ENCODE assay signal across 31 mouse cellular contexts in genomic region chr6:30499049-30499448, GRCm38 (mm10). TPM values are rescaled to one million over a fixed set of nuclear protein-coding genes. Genes with fewer than 3 reads are reported as not detected.
DNase-seq lines count a peak whose midpoint lies in the region; ATAC-seq and TF ChIP-seq lines count a peak whose summit lies in the region.
"Had no signal": no experiment of that assay in that cellular context is flagged by ENCODE, and none has a peak within 500 bp of the region (broad histone marks: within the 10 kb centered on the region; RNA-seq: fewer than 3 reads in every experiment).

No protein-coding gene starts in this region.

- H3K4me1 ChIP-seq in kidney, adult 2 months (ENCODE audit: control insufficient read depth, insufficient read depth, low read length) = no peaks in the 10 kb centered on the region
- no peaks in the 10 kb centered on the region for H3K4me1 ChIP-seq in forebrain, embryonic 12.5 days
- H3K4me1 ChIP-seq: hindbrain, embryonic 12.5 days; midbrain, embryonic 12.5 days; neural tube, embryonic 13.5 days had no signal

- H3K4me2 ChIP-seq in forebrain, embryonic 12.5 days = no peak overlapping the region
- H3K4me2 ChIP-seq: heart, embryonic 11.5 days; hindbrain, embryonic 12.5 days; liver, embryonic 13.5 days; midbrain, embryonic 12.5 days; neural tube, embryonic 13.5 days had no signal

- TF ChIP-seq CTCF in kidney, adult 2 months (conservative IDR thresholded peaks at IDR 0.05; ENCODE audit: insufficient read depth, insufficient read length, low read depth, low read length) = no peak

- ATAC-seq in forebrain, embryonic 12.5 days (ENCODE audit: low FRiP score) = no peak
- ATAC-seq: forebrain, embryonic 14.5 days; hindbrain, postnatal 0 days; intestine, postnatal 0 days; Patski had no signal

- H3K9ac ChIP-seq in forebrain, embryonic 12.5 days = no peak overlapping the region
- H3K9ac ChIP-seq: hindbrain, embryonic 12.5 days; liver, embryonic 13.5 days; midbrain, embryonic 12.5 days; neural tube, embryonic 13.5 days had no signal

- no peak overlapping the region for H3K27ac ChIP-seq in kidney, adult 2 months (ENCODE audit: insufficient read depth, low read depth, low read length)
- no peak overlapping the region for H3K27ac ChIP-seq in forebrain, embryonic 12.5 days
- H3K27ac ChIP-seq: hindbrain, embryonic 12.5 days; hindbrain, postnatal 0 days; layer of hippocampus, adult 2 months; midbrain, embryonic 12.5 days; neural tube, embryonic 13.5 days had no signal

- no peak for TF ChIP-seq POLR2A in kidney, adult 2 months (IDR thresholded peaks at IDR 0.05; ENCODE audit: low read depth, low read length)

- H3K4me3 ChIP-seq in kidney, adult 2 months (ENCODE audit: insufficient read depth, low read depth, low read length) = no peak overlapping the region
- no peak overlapping the region for H3K4me3 ChIP-seq in forebrain, embryonic 12.5 days (replicated peaks)
- H3K4me3 ChIP-seq: hindbrain, embryonic 12.5 days; layer of hippocampus, adult 2 months; liver, embryonic 13.5 days; midbrain, embryonic 12.5 days; myocyte; neural tube, embryonic 13.5 days had no signal

- 79% methylated on average over 3 of the region's 3 CpGs for WGBS in kidney, adult 2 months
- WGBS in forebrain, embryonic 12.5 days = 83% methylated on average over 3 of the region's 3 CpGs

- no peaks in the 10 kb centered on the region for H3K9me3 ChIP-seq in forebrain, embryonic 12.5 days
- H3K9me3 ChIP-seq: G1E; hindbrain, embryonic 12.5 days; liver, embryonic 13.5 days; midbrain, embryonic 12.5 days; neural tube, embryonic 13.5 days had no signal

- peaks cover 7% of the 10 kb centered on the region for H3K36me3 ChIP-seq in kidney, adult 2 months (ENCODE audit: control insufficient read depth, insufficient read depth, low read length)
- peaks cover 57% of the 10 kb centered on the region for H3K36me3 ChIP-seq in forebrain, embryonic 12.5 days (replicated peaks)

- DNase-seq in thymus, postnatal 14 days = peak; percentile 10
- no peak for DNase-seq in thymus, postnatal 10 days (ENCODE audit: low spot score in 2 of 2)
- DNase-seq in T-cell, adult 2 months (ENCODE audit: low spot score) = peak; percentile 39
- peak; percentile 35 for DNase-seq in induced T-regulatory cell, adult 2 months (ENCODE audit: low read depth)
- peak; percentile 57 for DNase-seq in naive thymus-derived CD4-positive, alpha-beta T cell, adult 2 months (ENCODE audit: low read depth)
- DNase-seq in spleen, postnatal 14 days (ENCODE audit: low spot score in 2 of 2) = no peak
- DNase-seq in kidney, adult 2 months = no peak
- DNase-seq: adrenal gland, postnatal 25 days; cerebellum, adult 2 months; cerebellum, postnatal 14 days; gastrocnemius, postnatal 25 days; heart, adult 18-20 months; heart, postnatal 36 days; kidney, postnatal 25 days; left cerebral cortex, postnatal 4 days; liver, embryonic 13.5 days; lung, adult 2 months; lung, postnatal 10 days had no signal

- no peaks in the 10 kb centered on the region for H3K27me3 ChIP-seq in kidney, adult 2 months (replicated peaks; ENCODE audit: control insufficient read depth, insufficient read depth, low read length)
- H3K27me3 ChIP-seq in forebrain, embryonic 12.5 days = no peaks in the 10 kb centered on the region
- H3K27me3 ChIP-seq: hindbrain, embryonic 12.5 days; liver, embryonic 13.5 days; midbrain, embryonic 12.5 days; neural tube, embryonic 13.5 days; Patski had no signal

RNA-seq across cellular contexts. Expression of gene Tmem209, which starts 10.5 kb away (rescaled TPM):
- polyA plus RNA-seq in kidney, adult 2 months (2012; rRNA removed) = 27.3 and 35.2 TPM in 2 replicates
- polyA plus RNA-seq in forebrain, embryonic 12.5 days (2016; fragmentation: Nextera tagmentation; extraction: Ambion mirVana) = 48.1 and 49.4 TPM in 2 replicates

RNA-seq across cellular contexts. Expression of gene Ssmem1, which starts 10.6 kb away (rescaled TPM):
- polyA plus RNA-seq in kidney, adult 2 months (2012; rRNA removed) = 0.09 TPM in 1 of 2 replicates, not detected in the other
- polyA plus RNA-seq in forebrain, embryonic 12.5 days (2016; fragmentation: Nextera tagmentation; extraction: Ambion mirVana) = 0.29 and 0.42 TPM in 2 replicates
- polyA plus RNA-seq: G1E; intestine, postnatal 0 days; lung, adult 2 months; neural tube, embryonic 13.5 days; stomach, embryonic 14.5 days had no signal

RNA-seq across cellular contexts. Expression of gene Cpa2, which starts 42.3 kb away (rescaled TPM):
- polyA plus RNA-seq in kidney, adult 2 months (2012; rRNA removed) = 0.14 TPM in 1 of 2 replicates, not detected in the other
- 4.6 and 7.0 TPM in 2 replicates for polyA plus RNA-seq in forebrain, embryonic 12.5 days (2016; fragmentation: Nextera tagmentation; extraction: Ambion mirVana)
- polyA plus RNA-seq: G1E, myocyte, Patski had no signal

Comparison
In these comparisons a context has a peak if more than half of its experiments do, and no peak if none do; other contexts are left out.
1. DNase-seq: peak in thymus, postnatal 14 days (single experiment), T-cell, adult 2 months (single experiment), induced T-regulatory cell, adult 2 months (single experiment) and naive thymus-derived CD4-positive, alpha-beta T cell, adult 2 months (single experiment); none in thymus, postnatal 10 days (0 of 2), spleen, postnatal 14 days (0 of 2) and kidney, adult 2 months (single experiment).